Mouse (Mus musculus): ENCODE data around the gene Pgbd5. TPM values are rescaled to one million over a fixed set of nuclear protein-coding genes. Genes with fewer than 3 reads are reported as not detected.
A peak's percentile ranks its signal among the peaks of the same experiment; 100 is the strongest.

Pgbd5 gene
- polyA plus RNA-seq, 1 experiment from 2014 or later: 9.9 TPM

- Histone ChIP-seq H3K4me2 (replicated peaks) (no peak overlapping the region), H3K4me1 (no peaks in the 10 kb centered on the region), H3K9ac (replicated peaks) (no peak overlapping the region), H3K36me3 (no peaks in the 10 kb centered on the region), H3K4me3 (no peak overlapping the region), H3K27ac (replicated peaks) (no peak overlapping the region), H3K27me3 (no peaks in the 10 kb centered on the region), H3K9me3 (no peaks in the 10 kb centered on the region)
- 70% methylated on average over 8 of the region's 8 CpGs for WGBS
- ATAC-seq (replicated peaks): no peak
These were observed 18.0 kb downstream of the Pgbd5 start for GRCm38 (mm10) chr8:124421413-124421812.

GRCm38 (mm10) chr8:124418927-124419326 is 20.5 kb downstream of the Pgbd5 start:
- Histone ChIP-seq H3K27me3 (no peaks in the 10 kb centered on the region), H3K9ac (replicated peaks) (no peak overlapping the region)
- 93% methylated on average over 5 of the region's 5 CpGs for WGBS

GRCm38 (mm10) chr8:124418185-124418584 is 21.3 kb downstream of the Pgbd5 start:
- ATAC-seq (replicated peaks): no peak
- Histone ChIP-seq H3K4me3 (no peak overlapping the region), H3K36me3 (no peaks in the 10 kb centered on the region), H3K4me1 (no peaks in the 10 kb centered on the region), H3K27me3 (no peaks in the 10 kb centered on the region), H3K9ac (replicated peaks) (no peak overlapping the region), H3K27ac (replicated peaks) (no peak overlapping the region), H3K4me2 (replicated peaks) (no peak overlapping the region), H3K9me3 (no peaks in the 10 kb centered on the region)
- 84% methylated on average over 6 of the region's 6 CpGs for WGBS

More at GRCm38 (mm10) chr8:124418927-124419326, 20.5 kb downstream of the Pgbd5 start:
- ATAC-seq (replicated peaks): no peak
- Histone ChIP-seq H3K4me2 (replicated peaks) (no peak overlapping the region), H3K36me3 (no peaks in the 10 kb centered on the region), H3K27ac (replicated peaks) (no peak overlapping the region), H3K4me1 (no peaks in the 10 kb centered on the region), H3K9me3 (no peaks in the 10 kb centered on the region), H3K4me3 (no peak overlapping the region)

GRCm38 (mm10) chr8:124416646-124417045 is 22.8 kb downstream of the Pgbd5 start:
- ATAC-seq (replicated peaks): no peak

GRCm38 (mm10) chr8:124415789-124416188 is 23.7 kb downstream of the Pgbd5 start:
- Histone ChIP-seq H3K4me3 (no peak overlapping the region), H3K4me1 (no peaks in the 10 kb centered on the region), H3K9me3 (no peaks in the 10 kb centered on the region), H3K36me3 (no peaks in the 10 kb centered on the region), H3K4me2 (replicated peaks) (no peak overlapping the region), H3K9ac (replicated peaks) (no peak overlapping the region), H3K27me3 (no peaks in the 10 kb centered on the region), H3K27ac (replicated peaks) (no peak overlapping the region)
- WGBS: 87% methylated on average over 3 of the region's 3 CpGs
- ATAC-seq (replicated peaks): no peak

More at GRCm38 (mm10) chr8:124416646-124417045, 22.8 kb downstream of the Pgbd5 start:
- H3K4me1 ChIP-seq: no peaks in the 10 kb centered on the region
- WGBS: 72% methylated on average over 7 of the region's 7 CpGs
- H3K27ac ChIP-seq (replicated peaks): no peak overlapping the region
- H3K4me3 ChIP-seq: no peak overlapping the region
- H3K36me3 ChIP-seq: no peaks in the 10 kb centered on the region
- no peaks in the 10 kb centered on the region for H3K27me3 ChIP-seq
- H3K4me2 ChIP-seq (replicated peaks): no peak overlapping the region
- no peaks in the 10 kb centered on the region for H3K9me3 ChIP-seq
- no peak overlapping the region for H3K9ac ChIP-seq (replicated peaks)

GRCm38 (mm10) chr8:124415002-124415401 is 24.5 kb downstream of the Pgbd5 start:
- Histone ChIP-seq H3K9ac (replicated peaks) (no peak overlapping the region), H3K27me3 (no peaks in the 10 kb centered on the region), H3K4me2 (replicated peaks) (no peak overlapping the region), H3K9me3 (no peaks in the 10 kb centered on the region), H3K27ac (replicated peaks) (no peak overlapping the region), H3K4me3 (no peak overlapping the region), H3K4me1 (no peaks in the 10 kb centered on the region), H3K36me3 (no peaks in the 10 kb centered on the region)
- WGBS: 95% methylated on average over 8 of the region's 8 CpGs
- ATAC-seq (replicated peaks): no peak

- Histone ChIP-seq H3K4me2 (replicated peaks) (no peak overlapping the region), H3K9me3 (no peaks in the 10 kb centered on the region), H3K36me3 (no peaks in the 10 kb centered on the region), H3K4me1 (no peaks in the 10 kb centered on the region), H3K27me3 (no peaks in the 10 kb centered on the region), H3K9ac (replicated peaks) (no peak overlapping the region), H3K4me3 (no peak overlapping the region), H3K27ac (replicated peaks) (no peak overlapping the region)
- 81% methylated on average over 11 of the region's 11 CpGs for WGBS
- no peak for ATAC-seq (replicated peaks)
These were observed 26.1 kb downstream of the Pgbd5 start for GRCm38 (mm10) chr8:124413244-124413965.

GRCm38 (mm10) chr8:124412496-124413243 is 26.8 kb downstream of the Pgbd5 start:
- H3K27me3 ChIP-seq: no peaks in the 10 kb centered on the region
- no peak for ATAC-seq (replicated peaks)
- H3K36me3 ChIP-seq: no peaks in the 10 kb centered on the region
- 85% methylated on average over 19 of the region's 19 CpGs for WGBS
- H3K4me1 ChIP-seq: no peaks in the 10 kb centered on the region
- H3K9ac ChIP-seq (replicated peaks): no peak overlapping the region
- H3K27ac ChIP-seq (replicated peaks): no peak overlapping the region
- H3K4me3 ChIP-seq: no peak overlapping the region
- no peaks in the 10 kb centered on the region for H3K9me3 ChIP-seq
- H3K4me2 ChIP-seq (replicated peaks): no peak overlapping the region

- no peaks in the 10 kb centered on the region for H3K27me3 ChIP-seq
- 0 out of 2 replicates have a peak, but pooled peaks cover 11% of the 10 kb centered on the region for H3K4me1 ChIP-seq
- H3K4me2 ChIP-seq (replicated peaks): no peak overlapping the region
- no peak overlapping the region for H3K4me3 ChIP-seq
- no peak overlapping the region for H3K9ac ChIP-seq (replicated peaks)
- peak overlapping the region; percentile 34 for H3K27ac ChIP-seq (replicated peaks)
- H3K36me3 ChIP-seq: no peaks in the 10 kb centered on the region
- ATAC-seq (replicated peaks): no peak
- WGBS: 65% methylated on average over 11 of the region's 12 CpGs
- H3K9me3 ChIP-seq: no peaks in the 10 kb centered on the region
These were observed 34.8 kb downstream of the Pgbd5 start for GRCm38 (mm10) chr8:124404471-124405260.

GRCm38 (mm10) chr8:124403876-124404275 is 35.6 kb downstream of the Pgbd5 start:
- Histone ChIP-seq H3K4me3 (no peak overlapping the region), H3K4me2 (replicated peaks) (no peak overlapping the region), H3K27me3 (no peaks in the 10 kb centered on the region), H3K9me3 (no peaks in the 10 kb centered on the region), H3K27ac (replicated peaks) (no peak overlapping the region), H3K36me3 (no peaks in the 10 kb centered on the region), H3K4me1 (0 out of 2 replicates have a peak, but pooled peaks cover 13% of the 10 kb centered on the region), H3K9ac (replicated peaks) (no peak overlapping the region)
- WGBS: 34% methylated on average over 3 of the region's 3 CpGs
- no peak for ATAC-seq (replicated peaks)

- H3K9ac ChIP-seq (replicated peaks): no peak overlapping the region
- WGBS: 65% methylated on average over 11 of the region's 11 CpGs
- no peak for ATAC-seq (replicated peaks)
These were observed 40.0 kb downstream of the Pgbd5 start for GRCm38 (mm10) chr8:124399403-124399861.

More at GRCm38 (mm10) chr8:124399403-124399861, 40.0 kb downstream of the Pgbd5 start:
- Histone ChIP-seq H3K36me3 (no peaks in the 10 kb centered on the region), H3K4me1 (peaks cover 12% of the 10 kb centered on the region; the same call in 1 of the 2 replicates), H3K4me2 (replicated peaks) (no peak overlapping the region), H3K27ac (replicated peaks) (no peak overlapping the region), H3K9me3 (no peaks in the 10 kb centered on the region), H3K4me3 (no peak overlapping the region), H3K27me3 (no peaks in the 10 kb centered on the region)
